Mouse (Mus musculus) layer of hippocampus, adult 2 months (tissue): ENCODE results near the gene Tesk2. TPM values are rescaled to one million over a fixed set of nuclear protein-coding genes. Genes with fewer than 3 reads are reported as not detected.

ENCODE experiments used
- DNase-seq, 2 experiments: peaks; one replicate each; pipeline ENCODE4 v3.0.0; 2022; ENCODE audit warnings: low spot score in 2 of 2
- H3K27ac ChIP-seq: fragments of 200-600 bp; 2 replicates; pipeline ENCODE4 v1.8.1; 2022
- H3K4me3 ChIP-seq: fragments of 200-600 bp; 2 replicates; pipeline ENCODE4 v1.8.1; 2022; ENCODE audit warnings: mild to moderate bottlenecking
- CTCF ChIP-seq: fragments of 200-600 bp; conservative IDR thresholded peaks from 2 replicates; pipeline ENCODE4 v1.8.1; 2022; ENCODE audit warnings: antibody characterized with exemption, mild to moderate bottlenecking, moderate library complexity
- total RNA-seq, 2 experiments: library from RNA; stranded (reverse); gene quantifications; 2 replicates each; pipeline ENCODE4 v1.2.3; 2021

The Tesk2 gene
- total RNA-seq, 2 experiments from 2014 or later: 4.2 to 4.8 TPM

DNA sequence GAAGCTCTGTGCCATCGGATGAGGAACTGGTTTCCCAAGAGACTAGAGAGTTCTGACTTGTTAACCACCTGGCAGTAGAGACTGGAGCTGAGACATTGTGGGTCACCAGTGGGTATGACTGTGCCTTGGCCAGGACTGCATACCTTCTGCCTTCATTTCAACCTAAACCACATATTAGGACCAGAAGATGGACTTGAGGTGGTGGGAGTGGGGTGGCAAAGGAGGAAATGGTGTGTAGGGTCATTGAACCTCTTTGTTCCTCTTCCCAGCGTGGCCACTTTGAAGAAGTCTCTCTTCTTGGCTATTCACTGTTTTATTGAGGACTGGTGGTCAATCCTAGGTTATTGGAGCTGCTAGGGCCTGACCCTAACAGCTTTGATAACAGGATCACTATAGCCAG, 60.6 kb downstream of the Tesk2 start:
- DNase-seq: no peak
- H3K4me3 ChIP-seq: no peak overlapping the region
- H3K27ac ChIP-seq: peak overlapping the region; percentile 69
- TF ChIP-seq CTCF: no peak

DNA sequence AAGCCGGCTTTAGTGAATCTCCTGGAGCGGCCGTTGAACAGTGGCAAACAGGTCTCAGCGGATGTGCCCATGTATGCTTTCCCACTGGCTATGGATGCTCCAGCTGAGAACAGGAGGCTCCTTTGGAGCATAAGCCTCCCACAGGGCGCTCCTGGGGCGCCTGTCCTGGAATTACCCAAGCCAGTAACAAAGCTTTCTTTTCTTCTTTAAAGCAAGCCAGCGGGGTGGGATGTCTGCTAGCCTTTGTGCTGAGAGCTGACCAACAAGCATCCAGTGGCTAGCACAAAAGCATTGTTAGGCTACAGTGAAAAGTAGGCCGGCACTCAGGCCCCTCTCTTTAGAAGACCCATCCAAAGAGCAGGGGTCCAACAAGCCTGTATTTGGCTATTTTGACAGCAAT, 61.4 kb downstream of the Tesk2 start:
- Histone ChIP-seq H3K4me3 (no peak overlapping the region), H3K27ac (peak overlapping the region; percentile 69)
- DNase-seq: peak in 1 of 2 experiments; percentile 11
- no peak for TF ChIP-seq CTCF

DNA sequence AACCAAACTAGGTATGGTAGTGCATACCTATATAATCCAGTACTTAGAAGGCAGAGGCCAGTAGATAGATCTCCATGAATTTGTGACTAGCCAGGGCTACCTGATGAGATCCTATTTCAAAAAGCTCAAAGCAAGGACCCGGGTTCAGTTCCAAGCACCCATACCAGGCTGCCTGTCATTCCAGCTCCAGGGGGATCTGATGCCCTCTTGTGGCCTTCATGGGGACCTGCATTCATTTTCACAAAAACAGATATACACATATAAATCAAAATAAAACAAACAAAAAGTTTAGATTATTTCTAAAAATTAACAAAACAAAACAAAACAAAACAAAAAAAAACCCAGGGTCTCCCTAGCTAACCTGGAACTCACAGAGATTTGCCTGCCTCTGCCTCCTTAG, 65.8 kb downstream of the Tesk2 start:
- no peak for DNase-seq
- TF ChIP-seq CTCF: peak; percentile 62

DNA sequence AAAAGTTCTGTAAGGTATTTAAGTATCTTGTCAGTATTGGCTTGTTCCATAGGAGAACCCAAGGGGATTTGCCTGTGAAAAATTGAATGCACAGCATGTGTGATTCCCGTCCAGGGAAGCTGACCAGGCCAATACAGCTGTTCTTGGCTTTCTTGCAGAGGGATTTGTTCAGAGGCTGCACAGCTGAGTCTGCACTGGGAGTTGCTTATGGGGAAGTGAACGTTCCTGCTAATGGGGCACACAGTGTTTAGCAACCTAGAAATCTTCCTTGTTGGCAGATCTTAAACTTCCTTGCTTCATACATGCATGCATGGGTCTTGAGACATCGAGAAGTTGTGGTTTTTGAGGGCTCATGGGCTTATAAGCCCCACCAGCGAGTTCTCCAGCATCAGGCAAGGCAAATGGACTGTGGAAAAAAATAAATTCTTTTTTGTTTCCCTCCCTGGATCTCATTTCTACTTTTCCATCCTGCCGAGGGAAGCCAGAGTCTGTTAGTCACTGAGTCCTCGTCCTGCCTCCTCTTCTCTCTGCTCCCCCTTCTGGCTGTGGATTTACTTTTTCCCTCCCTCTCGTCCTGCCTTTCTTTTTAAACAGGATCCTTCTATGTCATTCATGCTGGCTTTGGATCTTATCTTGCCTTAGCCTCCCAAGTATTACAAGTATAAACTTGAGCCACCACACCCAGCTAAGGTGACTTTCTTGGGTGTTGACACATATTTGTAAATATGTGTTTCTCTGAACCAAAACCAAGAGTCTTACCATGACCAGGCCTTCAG, 67.4 kb downstream of the Tesk2 start:
- peak overlapping the region; percentile 70 for H3K27ac ChIP-seq
- H3K4me3 ChIP-seq: no peak overlapping the region
- peak; percentile 57 for TF ChIP-seq CTCF
- no peak for DNase-seq

More for the DNA sequence above, 65.8 kb downstream of the Tesk2 start:
- Histone ChIP-seq H3K27ac (no peak overlapping the region), H3K4me3 (no peak overlapping the region)

DNA sequence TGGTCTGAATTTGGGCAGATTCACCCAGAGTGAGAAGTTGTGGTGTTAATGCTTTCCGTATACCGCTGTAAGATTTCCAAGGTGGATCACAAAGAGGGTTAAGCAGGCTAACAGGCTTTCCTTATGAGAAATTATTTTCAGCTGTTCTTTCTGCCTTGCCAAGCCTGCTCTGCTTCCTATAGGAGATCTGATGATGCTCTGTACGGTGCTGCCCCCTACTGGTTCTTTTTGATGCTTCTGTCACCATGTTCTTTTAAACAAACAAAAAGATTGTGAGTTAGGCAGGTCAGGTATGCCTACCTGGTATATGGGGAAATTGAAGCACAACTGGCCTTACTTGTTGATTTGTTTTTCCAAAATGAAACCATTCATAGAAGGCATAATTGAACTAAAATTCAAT, 68.2 kb downstream of the Tesk2 start:
- Histone ChIP-seq H3K27ac (peak overlapping the region; percentile 70), H3K4me3 (no peak overlapping the region)
- peak; percentile 83 to 88 for DNase-seq
- peak; percentile 91 for TF ChIP-seq CTCF

DNA sequence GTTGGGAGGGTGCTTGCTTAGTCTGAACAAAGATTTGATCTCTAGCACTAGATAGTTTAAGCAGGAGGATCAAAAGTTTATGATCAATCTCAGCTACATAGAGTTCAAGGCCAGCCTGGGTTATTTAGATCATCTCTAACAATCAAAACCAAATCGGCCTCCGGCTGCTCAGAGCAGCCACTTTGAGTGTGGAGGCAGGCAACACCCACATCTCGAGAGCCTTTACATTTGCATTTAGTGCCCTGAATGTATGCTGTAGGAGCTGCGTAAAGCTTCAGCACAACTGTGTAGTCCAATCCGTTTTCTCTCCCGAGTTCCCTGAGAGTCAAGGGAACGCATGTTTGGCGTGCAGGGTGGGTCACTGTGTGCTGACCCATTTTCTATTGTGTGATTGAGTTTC, 71.7 kb downstream of the Tesk2 start:
- no peak overlapping the region for H3K4me3 ChIP-seq
- TF ChIP-seq CTCF: no peak
- no peak for DNase-seq
- no peak overlapping the region for H3K27ac ChIP-seq

DNA sequence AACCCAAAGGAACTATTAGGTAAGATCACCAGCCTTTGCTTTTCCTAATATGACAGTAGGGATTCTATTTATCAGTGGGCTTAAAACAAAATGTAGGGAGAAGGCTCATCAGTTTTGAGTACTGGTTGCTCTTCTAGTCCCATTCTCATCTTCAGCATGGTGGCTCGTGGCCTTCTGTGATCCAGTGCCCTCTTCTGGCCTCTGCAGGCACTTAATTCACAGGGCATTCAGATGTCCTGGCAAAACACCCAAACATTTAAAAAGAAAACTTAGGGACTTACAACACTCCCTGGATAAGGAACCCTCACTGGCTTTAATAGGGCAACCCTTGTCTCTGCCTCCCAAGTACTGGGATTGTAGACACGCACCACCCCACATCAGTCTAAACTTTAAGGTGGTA, 73.5 kb downstream of the Tesk2 start:
- H3K4me3 ChIP-seq: no peak overlapping the region
- no peak overlapping the region for H3K27ac ChIP-seq
- TF ChIP-seq CTCF: peak; percentile 44
- DNase-seq: no peak

DNA sequence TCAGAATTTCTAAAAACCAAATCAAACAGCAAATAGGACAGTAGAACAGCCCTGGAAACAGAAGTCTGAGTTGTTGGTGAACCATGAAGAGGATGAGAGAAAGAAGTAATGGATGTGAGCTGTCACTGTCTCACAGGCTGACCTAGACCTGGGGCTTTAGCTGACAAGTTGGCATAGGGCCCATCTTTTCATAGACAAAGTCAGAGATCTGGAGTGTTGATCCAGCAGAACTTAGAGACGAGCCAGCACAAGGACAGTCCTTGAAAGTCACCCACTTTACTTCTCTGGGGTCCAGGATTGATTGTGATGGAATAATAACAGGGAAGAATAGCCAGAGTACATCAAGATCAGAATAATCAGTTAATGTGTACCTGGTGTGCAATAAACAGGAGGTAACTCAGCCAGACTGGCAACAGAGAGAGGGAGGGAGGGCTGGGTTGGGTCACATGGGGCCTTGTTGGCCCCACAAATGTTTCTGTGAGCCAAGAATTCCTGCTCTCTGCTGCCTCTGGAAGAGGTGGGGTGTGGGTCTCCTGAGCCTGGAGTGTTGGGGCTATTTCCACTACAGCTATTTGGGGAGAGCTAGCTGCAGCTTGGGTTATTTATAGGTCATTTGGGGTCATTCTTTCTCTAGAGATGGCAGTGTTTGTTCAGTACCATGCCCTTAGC, 75.8 kb downstream of the Tesk2 start:
- TF ChIP-seq CTCF: no peak
- Histone ChIP-seq H3K27ac (no peak overlapping the region), H3K4me3 (no peak overlapping the region)
- DNase-seq: no peak

DNA sequence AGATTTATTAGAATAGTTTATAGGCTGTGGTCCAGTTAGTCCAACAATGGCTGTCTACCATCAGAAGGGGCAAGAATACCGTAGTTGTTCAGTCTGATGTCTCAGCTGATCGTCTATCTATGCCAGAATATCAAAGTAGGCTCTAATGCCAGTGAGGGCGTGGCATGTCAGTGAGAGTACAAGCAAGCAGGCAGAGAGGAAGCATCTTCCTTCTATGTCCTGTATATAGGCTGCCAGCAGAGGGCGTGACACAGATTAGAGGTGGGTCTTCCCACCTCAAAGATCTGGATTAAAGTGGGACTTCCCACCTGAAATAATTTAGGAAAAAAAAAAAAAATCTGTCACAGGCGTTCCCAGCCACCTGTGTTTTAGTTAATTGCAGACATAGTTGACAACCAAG, 79.2 kb downstream of the Tesk2 start:
- peak; percentile 74 for TF ChIP-seq CTCF
- Histone ChIP-seq H3K4me3 (no peak overlapping the region), H3K27ac (no peak overlapping the region)
- DNase-seq: peak in 1 of 2 experiments; percentile 7

DNA sequence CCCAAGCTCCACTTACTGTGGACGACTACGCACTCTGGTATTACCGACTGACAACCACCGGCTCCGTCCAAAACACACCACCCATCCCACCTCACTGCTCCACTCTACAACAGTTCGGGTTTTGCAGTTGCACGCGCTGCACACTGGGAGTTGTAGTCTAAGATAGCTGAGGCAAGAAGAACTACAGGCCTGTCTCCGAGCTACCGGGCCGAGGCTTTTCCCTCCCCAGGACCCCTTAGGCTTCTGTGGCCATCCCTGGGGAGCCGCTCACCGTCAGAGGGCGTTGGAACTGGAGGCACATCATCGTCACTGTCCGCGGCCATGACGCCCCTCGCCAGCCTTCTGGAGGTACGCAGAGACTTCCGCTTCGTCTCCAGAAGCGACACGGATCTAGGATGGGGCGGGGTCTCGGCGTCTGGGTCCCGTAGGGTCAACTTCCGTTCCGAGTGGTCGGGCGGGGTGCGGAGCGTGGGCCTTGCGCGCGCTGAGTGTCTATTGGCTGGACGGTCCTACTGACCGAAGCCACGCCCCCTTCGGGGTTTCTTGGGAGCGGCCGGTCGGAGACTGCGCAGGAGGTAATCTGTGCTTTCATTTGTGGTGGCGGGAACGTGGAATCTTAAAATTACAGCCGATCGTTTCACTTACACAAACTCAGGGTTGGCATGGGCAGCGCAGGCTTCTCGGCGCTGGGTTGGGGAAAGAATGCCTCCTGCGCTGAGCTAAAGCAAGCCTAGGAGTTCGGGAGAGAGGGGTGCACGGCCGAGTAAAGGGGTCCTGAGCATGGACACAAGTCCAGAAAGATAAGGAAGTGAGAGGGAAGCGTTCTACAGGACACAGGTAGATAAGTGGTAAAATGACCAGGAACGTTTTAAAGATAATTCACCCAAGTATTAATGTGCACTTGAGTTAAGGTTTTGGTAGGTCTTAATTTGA, 86.7 kb downstream of the Tesk2 start, which contains the start of the genes Toe1 and Mutyh:
Toe1 (minus strand) TSS at position 444 of the 933 bp plus-strand sequence.
Mutyh (plus strand) TSS at position 527 of the 933 bp plus-strand sequence.
- peak; percentile 25; the same call in 1 of the 2 replicates for TF ChIP-seq CTCF
- peak; percentile 91 to 94 for DNase-seq
- Histone ChIP-seq H3K4me3 (peak within 1 kb of the TSS; percentile 90), H3K27ac (peak within 1 kb of the TSS; percentile 96)

DNA sequence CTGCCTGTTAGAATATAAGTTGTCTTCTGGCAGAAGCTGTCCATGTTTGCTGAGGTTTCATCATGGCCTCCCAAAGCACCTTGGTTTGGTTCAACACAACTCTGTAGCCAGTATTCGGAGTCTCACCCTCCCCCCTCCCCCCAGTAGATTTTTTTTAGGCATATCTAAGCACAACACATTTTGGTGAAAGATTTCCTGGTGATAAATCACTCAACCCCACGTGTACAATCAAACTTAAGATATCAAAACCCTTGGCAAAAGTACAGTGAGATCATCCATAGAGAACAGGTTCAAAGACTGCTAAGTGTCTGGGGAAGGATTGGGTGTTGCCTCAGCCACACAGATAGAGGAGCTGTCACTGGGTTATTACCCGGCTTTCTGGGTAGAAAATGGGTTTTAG, 90.3 kb downstream of the Tesk2 start:
- no peak for DNase-seq
- no peak overlapping the region for H3K27ac ChIP-seq
- no peak overlapping the region for H3K4me3 ChIP-seq
- no peak for TF ChIP-seq CTCF

DNA sequence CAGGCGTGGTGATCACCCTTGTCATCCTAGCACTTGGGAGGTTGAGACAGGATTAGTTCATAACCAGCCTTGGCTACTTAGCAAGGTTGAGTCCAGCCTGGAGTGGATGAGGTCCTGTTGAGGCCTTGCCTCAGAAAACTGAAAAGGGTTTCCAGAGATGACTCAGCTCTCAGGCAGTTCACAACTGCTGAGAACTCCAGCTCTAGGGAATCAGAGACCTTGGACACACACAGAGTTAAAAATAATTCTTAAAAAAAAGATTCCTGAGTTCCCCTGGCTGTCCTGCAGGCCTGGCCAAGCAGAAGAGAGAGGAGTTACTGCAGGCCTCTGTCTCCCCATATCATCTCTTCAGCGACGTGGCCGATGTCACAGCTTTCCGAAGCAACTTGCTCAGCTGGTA, 94.5 kb downstream of the Tesk2 start:
- H3K4me3 ChIP-seq: no peak overlapping the region
- H3K27ac ChIP-seq: no peak overlapping the region
- DNase-seq: no peak
- no peak for TF ChIP-seq CTCF

DNA sequence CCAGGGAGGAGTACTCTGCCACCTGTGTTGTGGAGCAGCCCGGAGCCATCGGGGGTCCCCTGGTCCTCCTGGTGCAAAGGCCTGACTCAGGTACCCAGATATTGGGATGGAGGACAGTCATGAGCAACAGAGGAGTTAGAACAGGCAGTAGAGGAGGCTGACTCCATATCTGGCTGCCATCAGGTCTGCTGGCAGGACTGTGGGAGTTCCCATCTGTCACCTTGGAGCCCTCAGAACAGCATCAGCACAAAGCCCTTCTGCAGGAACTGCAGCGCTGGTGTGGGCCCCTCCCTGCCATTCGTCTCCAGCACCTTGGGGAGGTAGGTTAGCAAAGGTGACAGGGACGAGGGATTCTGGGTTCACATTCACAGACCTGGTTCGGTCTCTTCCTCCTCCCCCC, 96.7 kb downstream of the Tesk2 start:
- H3K27ac ChIP-seq: peak overlapping the region; percentile 76
- peak; percentile 67 to 71 for DNase-seq
- H3K4me3 ChIP-seq: no peak overlapping the region
- TF ChIP-seq CTCF: no peak
